Comparison of ENCODE assay signal across 14 mouse cellular contexts in the genomic region with DNA sequence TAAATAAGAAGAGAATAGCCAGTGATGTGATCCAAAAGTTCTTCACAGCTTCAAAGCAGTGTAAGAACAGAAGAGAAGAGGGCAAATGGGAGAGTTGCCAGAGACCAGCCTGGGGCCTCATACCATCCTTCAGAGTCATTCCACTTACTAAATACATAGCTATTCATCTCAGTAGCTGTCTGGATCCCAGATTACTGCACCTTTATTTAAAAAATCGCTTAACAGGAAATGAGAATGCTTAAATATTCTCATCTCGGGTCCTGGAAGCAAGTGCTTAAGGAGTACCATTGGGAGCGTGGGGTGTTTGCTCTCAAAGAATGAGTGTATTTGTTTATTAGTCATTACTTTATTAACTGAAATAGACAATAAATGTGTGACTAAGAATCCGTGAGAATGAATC.
"Had no signal": no experiment of that assay in that cellular context is flagged by ENCODE, and none has a peak within 500 bp of the region (broad histone marks: within the 10 kb centered on the region; RNA-seq: fewer than 3 reads in every experiment).

No protein-coding gene starts in this region.

- DNase-seq: kidney, adult 18-20 months; kidney, postnatal 14 days; liver; lung, adult 2 months; retina, postnatal 1 day; thymus, postnatal 4 days had no signal

- H3K27ac ChIP-seq: intestine, embryonic 15.5 days; kidney, embryonic 15.5 days; limb, embryonic 12.5 days; liver, embryonic 14.5 days; midbrain, embryonic 15.5 days; neural tube, embryonic 13.5 days; stomach, embryonic 15.5 days had no signal

- H3K4me1 ChIP-seq: intestine, embryonic 15.5 days; kidney, embryonic 15.5 days; limb, embryonic 12.5 days; midbrain, embryonic 15.5 days; neural tube, embryonic 13.5 days; stomach, embryonic 15.5 days had no signal

- ATAC-seq: midbrain, embryonic 15.5 days had no signal

- H3K4me2 ChIP-seq: intestine, embryonic 15.5 days; kidney, embryonic 15.5 days; limb, embryonic 12.5 days; midbrain, embryonic 11.5 days; midbrain, embryonic 15.5 days; neural tube, embryonic 13.5 days; stomach, embryonic 15.5 days had no signal

- H3K27me3 ChIP-seq: intestine, embryonic 15.5 days; kidney, embryonic 15.5 days; limb, embryonic 12.5 days; midbrain, embryonic 15.5 days; neural tube, embryonic 13.5 days; stomach, embryonic 15.5 days had no signal

- H3K4me3 ChIP-seq: intestine, embryonic 15.5 days; kidney, embryonic 15.5 days; limb, embryonic 12.5 days; midbrain, embryonic 15.5 days; neural tube, embryonic 13.5 days; stomach, embryonic 15.5 days had no signal

- H3K9me3 ChIP-seq: intestine, embryonic 15.5 days; kidney, embryonic 15.5 days; limb, embryonic 12.5 days; midbrain, embryonic 15.5 days; neural tube, embryonic 13.5 days; stomach, embryonic 15.5 days had no signal

- H3K9ac ChIP-seq: intestine, embryonic 15.5 days; kidney, embryonic 15.5 days; limb, embryonic 12.5 days; liver, embryonic 14.5 days; midbrain, embryonic 15.5 days; neural tube, embryonic 13.5 days; stomach, embryonic 15.5 days had no signal

- H3K36me3 ChIP-seq: intestine, embryonic 15.5 days; kidney, embryonic 15.5 days; limb, embryonic 12.5 days; midbrain, embryonic 15.5 days; neural tube, embryonic 13.5 days; stomach, embryonic 15.5 days had no signal
